Mouse (Mus musculus) stomach, postnatal 0 days (tissue): ENCODE data around the gene Cyb5r2.

ENCODE experiments used
- CTCF ChIP-seq: IDR thresholded peaks from 2 replicates; pipeline ENCODE4 v1.5.1; 2016; ENCODE audit warnings: antibody characterized with exemption, low read depth, mild to moderate bottlenecking, moderate library complexity
- EP300 ChIP-seq: optimal IDR thresholded peaks from 2 replicates; pipeline ENCODE3; 2016; ENCODE audit warnings: antibody characterized with exemption

DNA sequence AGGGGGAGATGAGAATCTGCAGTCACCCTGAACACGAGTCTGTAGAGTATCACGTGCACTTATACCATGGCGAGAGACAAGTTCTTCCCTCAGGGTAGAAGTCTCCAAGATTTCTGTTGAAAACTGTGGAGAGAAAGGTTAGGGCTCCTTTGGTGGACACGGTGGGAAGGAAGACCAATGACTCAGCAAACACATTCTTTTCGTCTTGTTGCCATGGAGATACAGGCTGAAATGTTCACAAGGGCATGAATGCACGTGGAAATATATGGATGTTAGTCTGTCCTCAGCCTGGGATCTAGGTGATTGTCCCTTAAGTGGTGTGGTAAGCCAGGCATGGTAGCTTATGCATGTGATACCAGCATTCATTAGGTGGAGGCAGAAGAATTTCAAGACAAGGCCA lies 13.0 kb upstream of the Cyb5r2 start:
- no peak for TF ChIP-seq CTCF
- TF ChIP-seq EP300, result no peak
